In the genomic region with DNA sequence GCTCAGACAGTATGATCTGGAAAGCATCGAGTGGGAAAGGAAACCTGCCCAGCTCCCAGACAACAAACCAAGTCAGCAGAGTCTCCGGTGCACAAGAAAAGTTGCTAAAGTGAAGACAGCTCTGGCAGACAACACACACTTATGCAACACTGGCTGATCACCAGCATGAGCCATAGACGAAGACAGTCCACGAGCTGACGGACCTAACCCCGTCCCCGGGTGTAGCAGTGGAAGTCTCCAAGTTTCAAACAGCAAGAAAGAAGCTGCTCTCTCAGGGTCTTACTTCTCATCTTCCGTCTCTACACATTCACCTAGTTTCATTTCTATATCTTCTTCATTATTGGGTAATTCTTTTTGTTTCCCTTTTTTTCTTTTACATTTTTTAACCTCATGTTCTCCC, we compare ENCODE assay signal across 19 mouse cellular contexts.
DNase-seq lines count a peak whose midpoint lies in the region; ATAC-seq lines count a peak whose summit lies in the region.
"Had no signal": no experiment of that assay in that cellular context is flagged by ENCODE, and none has a peak within 500 bp of the region (broad histone marks: within the 10 kb centered on the region; RNA-seq: fewer than 3 reads in every experiment).

No protein-coding gene starts in this region.

- peak; percentile 96 for ATAC-seq in granulocyte monocyte progenitor cell, adult 5-6 weeks (replicated peaks; ENCODE audit: poor library complexity, severe bottlenecking)
- ATAC-seq in activated CD4-positive, CD25-positive, alpha-beta regulatory T cell, adult 4 months = no peak
- ATAC-seq: forebrain, embryonic 13.5 days; hindbrain, embryonic 16.5 days; intestine, embryonic 15.5 days; midbrain, embryonic 16.5 days had no signal

- peak; percentile 18 for DNase-seq in adrenal gland, adult 2 months
- DNase-seq in adrenal gland, adult (ENCODE audit: inconsistent age in 2 of 2, low spot score in 1 of 2) = no peak
- DNase-seq in heart, adult 8-10 months (ENCODE audit: low spot score) = peak; percentile 4
- no peak for DNase-seq in heart, postnatal 10 days
- DNase-seq in adipocyte (ENCODE audit: low spot score) = peak; percentile 44
- no peak for DNase-seq in ovary, postnatal 10 days (ENCODE audit: low spot score)
- DNase-seq: cerebellum, adult 18-20 months; cerebellum, postnatal 14 days; kidney, adult 8-10 months; kidney, postnatal 10 days; liver; right cerebral cortex, postnatal 4 days; thymus, postnatal 25 days had no signal

- intact Hi-C loops in heart, postnatal 10 days (cut with DNase I) = no loop called here

Comparison
In these comparisons a context has a peak if more than half of its experiments do, and no peak if none do; other contexts are left out.
1. DNase-seq: peak in adrenal gland, adult 2 months (single experiment), heart, adult 8-10 months (single experiment) and adipocyte (single experiment); none in adrenal gland, adult (0 of 2), heart, postnatal 10 days (0 of 2) and ovary, postnatal 10 days (single experiment).